Mouse (Mus musculus) CH12.LX (cell line): ENCODE data around the gene Ttll11.

Experiments
- BHLHE40 ChIP-seq: IDR thresholded peaks from 2 replicates; pipeline ENCODE4 v1.6.1; 2011; ENCODE audit warnings: mild to moderate bottlenecking, low read depth, low read length, improper control_type of control experiment
- CHD2 ChIP-seq: IDR thresholded peaks from 2 replicates; pipeline ENCODE4 v1.6.1; 2011; ENCODE audit warnings: low read length, improper control_type of control experiment
- CTCF ChIP-seq, 2 experiments: IDR thresholded peaks in 1 of 2; conservative IDR thresholded peaks in 1 of 2; 2 replicates each; pipeline ENCODE4 v1.5.1; 2011 to 2012; ENCODE audit warnings: low read depth in 2 of 2, low read length in 2 of 2, improper control_type of control experiment in 1 of 2, inconsistent platforms in 1 of 2, mild to moderate bottlenecking in 1 of 2, moderate library complexity in 1 of 2
- EP300 ChIP-seq: IDR thresholded peaks from 2 replicates; pipeline ENCODE4 v1.6.1; 2011; ENCODE audit warnings: low read length, improper control_type of control experiment
- KAT2A ChIP-seq: IDR thresholded peaks from 2 replicates; pipeline ENCODE4 v1.6.1; 2012; ENCODE audit warnings: low read length, improper control_type of control experiment, inconsistent platforms; ENCODE audit not compliant: insufficient replicate concordance
- MAZ ChIP-seq: IDR thresholded peaks from 2 replicates; pipeline ENCODE4 v1.6.1; 2012; ENCODE audit warnings: low read depth, mild to moderate bottlenecking, inconsistent platforms, low read length, improper control_type of control experiment, moderate library complexity
- POLR2A ChIP-seq: IDR thresholded peaks from 2 replicates; pipeline ENCODE4 v1.6.1; 2011; ENCODE audit warnings: low read depth, mild to moderate bottlenecking, improper control_type of control experiment, low read length
- SMC3 ChIP-seq: IDR thresholded peaks from 2 replicates; pipeline ENCODE4 v1.6.1; 2011; ENCODE audit warnings: low read depth, low read length, improper control_type of control experiment
- TCF12 ChIP-seq: IDR thresholded peaks from 2 replicates; pipeline ENCODE4 v1.6.1; 2014; ENCODE audit warnings: low read depth, mild to moderate bottlenecking, inconsistent platforms, low read length, improper control_type of control experiment
- USF1 ChIP-seq: IDR thresholded peaks from 2 replicates; pipeline ENCODE4 v1.6.1; 2014; ENCODE audit warnings: low read depth, mild to moderate bottlenecking, inconsistent platforms, low read length, improper control_type of control experiment
- ZC3H11A ChIP-seq: IDR thresholded peaks from 2 replicates; pipeline ENCODE4 v1.6.1; 2012; ENCODE audit warnings: low read depth, mild to moderate bottlenecking, inconsistent platforms, low read length, improper control_type of control experiment

- TF ChIP-seq CTCF (conservative IDR thresholded peaks at IDR 0.05 in 1 of 2, IDR thresholded peaks at IDR 0.05 in 1 of 2; ENCODE audit: low read depth in 2 of 2, low read length in 2 of 2) (peak in 1 of 2 experiments; percentile 29; a peak in 2 of 4 replicates), BHLHE40 (no peak), POLR2A (no peak), USF1 (no peak), ZC3H11A (no peak), TCF12 (no peak), EP300 (no peak), CHD2 (no peak), KAT2A (no peak), MAZ (no peak), SMC3 (peak; percentile 27)
These were observed 218.3 kb downstream of the Ttll11 start for GRCm38 (mm10) chr2:35761458-35761857.
